Mouse (Mus musculus) megakaryocyte progenitor cell, adult 5-6 weeks (primary cell): ENCODE measurements around the gene Syt9. TPM values are rescaled to one million over a fixed set of nuclear protein-coding genes. Genes with fewer than 3 reads are reported as not detected.

Experiments used
- total RNA-seq, 2 experiments: library from RNA; stranded (forward) in 1 of 2; stranded (reverse) in 1 of 2; fragments of 157-497, 149-512 nt in 1 of 2; fragments of 200-1000 nt in 1 of 2; gene quantifications; 2 replicates each; pipeline versions ENCODE4 v1.2.3 to v1.2.4; 2015 to 2017

The Syt9 gene
- total RNA-seq, 2 experiments from 2014 or later: 0.05 TPM; not detected in 1

Other genes starting within 250 kb of the Syt9 start
- gene Olfr715, start 239.6 kb upstream of the Syt9 start, total RNA-seq (2015): not detected in 2 replicates
- not detected in 2 replicates for gene Olfr715, start 239.6 kb upstream of the Syt9 start, total RNA-seq (2017)
- gene Olfr716, start 232.4 kb upstream of the Syt9 start, total RNA-seq (2015): not detected in 2 replicates
- gene Olfr716, start 232.4 kb upstream of the Syt9 start, total RNA-seq (2017): not detected in 2 replicates
- not detected in 2 replicates for gene Nlrp14, start 203.7 kb upstream of the Syt9 start, total RNA-seq (2015)
- gene Nlrp14, start 203.7 kb upstream of the Syt9 start, total RNA-seq (2017): not detected in 2 replicates
- not detected in 2 replicates for gene Rbmxl2, start 161.3 kb upstream of the Syt9 start, total RNA-seq (2015)
- gene Rbmxl2, start 161.3 kb upstream of the Syt9 start, total RNA-seq (2017): not detected in 2 replicates
- gene Olfml1, start 196.7 kb downstream of the Syt9 start, total RNA-seq (2015): not detected in 2 replicates
- gene Olfml1, start 196.7 kb downstream of the Syt9 start, total RNA-seq (2017): 0.41 TPM in 1 of 2 replicates, not detected in the other
- gene Ppfibp2, start 224.5 kb downstream of the Syt9 start, total RNA-seq (2015): 4.8 and 5.0 TPM in 2 replicates
- gene Ppfibp2, start 224.5 kb downstream of the Syt9 start, total RNA-seq (2017): 3.3 and 4.7 TPM in 2 replicates